Mouse (Mus musculus): ENCODE measurements around the gene Zfp704.

DNA sequence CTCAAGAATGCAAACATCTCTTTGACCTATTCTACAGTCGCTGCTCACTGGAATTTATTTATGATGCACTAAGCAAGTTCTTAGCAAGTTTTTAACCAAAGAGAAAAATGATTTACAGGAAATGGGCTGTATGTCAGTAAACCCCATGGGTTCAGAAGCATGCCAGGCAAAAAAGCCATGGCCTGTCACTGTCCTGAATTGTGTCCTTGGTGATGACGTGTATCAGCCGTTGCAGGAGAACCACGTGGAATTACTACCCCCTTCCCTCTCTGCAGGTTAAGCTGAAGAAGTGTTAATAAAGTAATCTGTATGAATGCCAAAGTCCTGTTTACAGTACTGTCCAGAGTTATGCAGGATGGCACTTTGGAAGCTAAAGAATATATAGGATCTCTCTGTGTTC lies 18.2 kb upstream of the Zfp704 start:
- TF ChIP-seq CHD2 (IDR thresholded peaks at IDR 0.05; ENCODE audit: low read length) (no peak), CTCF (IDR thresholded peaks at IDR 0.05 in 2 of 3, conservative IDR thresholded peaks at IDR 0.05 in 1 of 3; ENCODE audit: control insufficient read depth in 1 of 3, insufficient read depth in 1 of 3, low read depth in 2 of 3, low read length in 3 of 3, poor library complexity in 1 of 3, severe bottlenecking in 1 of 3) (no peak), BHLHE40 (IDR thresholded peaks at IDR 0.05; ENCODE audit: borderline replicate concordance, low read depth, low read length) (no peak), MAX (IDR thresholded peaks at IDR 0.05; ENCODE audit: low read length) (no peak), KAT2A (conservative IDR thresholded peaks at IDR 0.05; ENCODE audit: low read depth, low read length) (no peak), MAFK (IDR thresholded peaks at IDR 0.05; ENCODE audit: borderline replicate concordance, low read depth, low read length) (no peak), TBP (IDR thresholded peaks at IDR 0.05; ENCODE audit: low read depth, low read length) (no peak), MAZ (IDR thresholded peaks at IDR 0.05; ENCODE audit: low read depth, low read length) (no peak), UBTF (IDR thresholded peaks at IDR 0.05; ENCODE audit: borderline replicate concordance, insufficient read depth, low read depth, low read length) (no peak), NELFE (IDR thresholded peaks at IDR 0.05; ENCODE audit: low read depth, low read length) (no peak), RCOR1 (IDR thresholded peaks at IDR 0.05; ENCODE audit: low read depth, low read length) (no peak), MXI1 (IDR thresholded peaks at IDR 0.05; ENCODE audit: low read depth, low read length) (no peak), SIN3A (IDR thresholded peaks at IDR 0.05; ENCODE audit: low read length) (no peak)

Data from MEL (cell line).